Mouse (Mus musculus) heart, embryonic 16.5 days (tissue): ENCODE measurements around the gene Zfand3. TPM values are rescaled to one million over a fixed set of nuclear protein-coding genes. Genes with fewer than 3 reads are reported as not detected.

Experiments
- ATAC-seq: fragments of 200-750 bp; cut with Nextera tagmentation; replicated peaks from 2 replicates; pipeline ENCODE4 v1.8.0; 2017; ENCODE audit warnings: moderate number of reproducible peaks; ENCODE audit not compliant: insufficient read depth, low FRiP score; ENCODE audit errors: extremely low read depth
- H3K27ac ChIP-seq: fragments of 300-500 bp; sonication (generic); 2 replicates; pipeline ENCODE4 v1.5.1; 2014; ENCODE audit warnings: mild to moderate bottlenecking, low read length, control low read depth, moderate library complexity
- H3K27me3 ChIP-seq: fragments of 300-500 bp; sonication (generic); 2 replicates; pipeline ENCODE4 v1.6.1; 2014; ENCODE audit warnings: low read length, mixed read lengths; ENCODE audit not compliant: control insufficient read depth, insufficient read depth
- H3K36me3 ChIP-seq: fragments of 300-500 bp; sonication (generic); 2 replicates; pipeline ENCODE4 v1.6.1; 2014; ENCODE audit not compliant: control insufficient read depth, insufficient read depth
- H3K4me1 ChIP-seq: fragments of 300-500 bp; sonication (generic); 2 replicates; pipeline ENCODE4 v1.6.1; 2014; ENCODE audit warnings: low read length, mixed read lengths; ENCODE audit not compliant: control insufficient read depth, insufficient read depth
- H3K4me2 ChIP-seq: fragments of 300-500 bp; sonication (generic); 2 replicates; pipeline ENCODE4 v1.6.1; 2014; ENCODE audit warnings: low read depth, mild to moderate bottlenecking, control low read depth, low read length
- H3K4me3 ChIP-seq: fragments of 300-500 bp; sonication (generic); 2 replicates; pipeline ENCODE4 v1.5.1; 2014; ENCODE audit warnings: mild to moderate bottlenecking, control low read depth, low read length
- H3K9ac ChIP-seq: fragments of 300-500 bp; sonication (generic); 2 replicates; pipeline ENCODE4 v1.6.1; 2014; ENCODE audit warnings: low read length, control low read depth
- H3K9me3 ChIP-seq: fragments of 300-500 bp; sonication (generic); replicated peaks from 2 replicates; pipeline ENCODE4 v1.6.1; 2016; ENCODE audit warnings: low read length; ENCODE audit not compliant: control insufficient read depth
- WGBS: fragments of 180-500 bp; shearing (Covaris S2); extraction: QIAGEN DNeasy Blood & Tissue Kit; methylation state at CpG from one replicate; pipeline ENCODE4 v1.1.7; 2014; 5-methylcytosine and 5-hydroxymethylcytosine counted together
- polyA plus RNA-seq: library from polyadenylated mRNA; unstranded; fragments of >200 nt; fragmentation: Nextera tagmentation; extraction: Ambion mirVana; gene quantifications from 2 replicates; pipeline ENCODE4 v1.2.1, GENCODE M21; 2015

Gene Zfand3
- polyA plus RNA-seq, 1 experiment from 2014 or later = 55.8 TPM

GRCm38 (mm10) chr17:30112080-30112479 lies 107.5 kb downstream of the Zfand3 start:
- ATAC-seq = no peak
- Histone ChIP-seq H3K27me3 (no peaks in the 10 kb centered on the region), H3K9ac (no peak overlapping the region), H3K36me3 (peaks cover 8% of the 10 kb centered on the region), H3K4me1 (peaks cover 12% of the 10 kb centered on the region), H3K4me2 (no peak overlapping the region), H3K4me3 (no peak overlapping the region), H3K9me3 (no peaks in the 10 kb centered on the region), H3K27ac (no peak overlapping the region)
- 87% methylated on average over 4 of the region's 4 CpGs for WGBS

GRCm38 (mm10) chr17:30112555-30113305 lies 108.2 kb downstream of the Zfand3 start:
- Histone ChIP-seq H3K27me3 (no peaks in the 10 kb centered on the region), H3K4me3 (no peak overlapping the region), H3K9ac (no peak overlapping the region), H3K4me1 (peaks cover 15% of the 10 kb centered on the region), H3K9me3 (no peaks in the 10 kb centered on the region), H3K36me3 (peaks cover 8% of the 10 kb centered on the region), H3K4me2 (no peak overlapping the region), H3K27ac (no peak overlapping the region)
- ATAC-seq = no peak
- WGBS = 75% methylated on average over 7 of the region's 7 CpGs

- Histone ChIP-seq H3K27me3 (no peaks in the 10 kb centered on the region), H3K4me1 (peaks cover 23% of the 10 kb centered on the region), H3K27ac (no peak overlapping the region), H3K4me2 (no peak overlapping the region), H3K9ac (no peak overlapping the region), H3K9me3 (no peaks in the 10 kb centered on the region), H3K4me3 (no peak overlapping the region), H3K36me3 (peaks cover 5% of the 10 kb centered on the region; the same call in 1 of the 2 replicates)
- 80% methylated on average over 3 of the region's 3 CpGs for WGBS
- ATAC-seq = no peak
These were observed 110.2 kb downstream of the Zfand3 start for GRCm38 (mm10) chr17:30114761-30115160.

- no peak overlapping the region for H3K4me2 ChIP-seq
- H3K4me3 ChIP-seq = no peak overlapping the region
- H3K27ac ChIP-seq = no peak overlapping the region
- no peaks in the 10 kb centered on the region for H3K9me3 ChIP-seq
- 85% methylated on average over 5 of the region's 5 CpGs for WGBS
- H3K4me1 ChIP-seq = peaks cover 17% of the 10 kb centered on the region
- no peak for ATAC-seq
- peaks cover 5% of the 10 kb centered on the region; the same call in 1 of the 2 replicates for H3K36me3 ChIP-seq
- H3K9ac ChIP-seq = no peak overlapping the region
- H3K27me3 ChIP-seq = no peaks in the 10 kb centered on the region
These were observed 111.7 kb downstream of the Zfand3 start for GRCm38 (mm10) chr17:30116226-30116625.

- Histone ChIP-seq H3K36me3 (peaks cover 5% of the 10 kb centered on the region; the same call in 1 of the 2 replicates), H3K27me3 (no peaks in the 10 kb centered on the region), H3K4me2 (no peak overlapping the region), H3K27ac (no peak overlapping the region), H3K4me1 (peaks cover 17% of the 10 kb centered on the region), H3K4me3 (no peak overlapping the region), H3K9me3 (no peaks in the 10 kb centered on the region), H3K9ac (no peak overlapping the region)
- 65% methylated on average over 5 of the region's 5 CpGs for WGBS
- ATAC-seq = no peak
These were observed 113.5 kb downstream of the Zfand3 start for GRCm38 (mm10) chr17:30118036-30118435.

- H3K9ac ChIP-seq = no peak overlapping the region
- no peaks in the 10 kb centered on the region for H3K9me3 ChIP-seq
- WGBS = 80% methylated on average over 3 of the region's 3 CpGs
- H3K36me3 ChIP-seq = no peaks in the 10 kb centered on the region
- H3K4me3 ChIP-seq = no peak overlapping the region
- no peak overlapping the region for H3K27ac ChIP-seq
- H3K4me1 ChIP-seq = peaks cover 9% of the 10 kb centered on the region
- H3K27me3 ChIP-seq = no peaks in the 10 kb centered on the region
- no peak overlapping the region for H3K4me2 ChIP-seq
- ATAC-seq = no peak
These were observed 117.7 kb downstream of the Zfand3 start for GRCm38 (mm10) chr17:30122278-30122677.

- Histone ChIP-seq H3K4me1 (peaks cover 6% of the 10 kb centered on the region; the same call in 1 of the 2 replicates), H3K9ac (no peak overlapping the region), H3K9me3 (no peaks in the 10 kb centered on the region), H3K4me2 (no peak overlapping the region), H3K27ac (no peak overlapping the region), H3K27me3 (no peaks in the 10 kb centered on the region), H3K4me3 (no peak overlapping the region), H3K36me3 (no peaks in the 10 kb centered on the region; the same call in 1 of the 2 replicates)
- ATAC-seq = no peak
- WGBS = 76% methylated on average over 6 of the region's 6 CpGs
These were observed 123.9 kb downstream of the Zfand3 start for GRCm38 (mm10) chr17:30128456-30128855.

GRCm38 (mm10) chr17:30129220-30129619 lies 124.7 kb downstream of the Zfand3 start:
- peaks cover 6% of the 10 kb centered on the region; the same call in 1 of the 2 replicates for H3K4me1 ChIP-seq
- no peak overlapping the region for H3K27ac ChIP-seq
- no peak overlapping the region for H3K4me2 ChIP-seq
- no peak overlapping the region for H3K9ac ChIP-seq
- no peaks in the 10 kb centered on the region for H3K9me3 ChIP-seq
- ATAC-seq = no peak
- 90% methylated on average over 7 of the region's 7 CpGs for WGBS
- no peaks in the 10 kb centered on the region for H3K27me3 ChIP-seq
- H3K36me3 ChIP-seq = no peaks in the 10 kb centered on the region; the same call in 1 of the 2 replicates
- no peak overlapping the region for H3K4me3 ChIP-seq

GRCm38 (mm10) chr17:30130326-30130725 lies 125.8 kb downstream of the Zfand3 start:
- 91% methylated on average over 4 of the region's 4 CpGs for WGBS

More at GRCm38 (mm10) chr17:30130326-30130725, 125.8 kb downstream of the Zfand3 start:
- no peak overlapping the region for H3K27ac ChIP-seq
- H3K36me3 ChIP-seq = peaks cover 1% of the 10 kb centered on the region; the same call in 1 of the 2 replicates
- no peak overlapping the region for H3K4me2 ChIP-seq
- no peaks in the 10 kb centered on the region for H3K27me3 ChIP-seq
- H3K4me3 ChIP-seq = no peak overlapping the region
- no peaks in the 10 kb centered on the region for H3K9me3 ChIP-seq
- H3K9ac ChIP-seq = no peak overlapping the region
- no peak for ATAC-seq
- H3K4me1 ChIP-seq = peaks cover 13% of the 10 kb centered on the region
